Mouse (Mus musculus) erythroblast, adult 5-6 weeks (primary cell): ENCODE data around the gene 1700123O20Rik. TPM values are rescaled to one million over a fixed set of nuclear protein-coding genes. Genes with fewer than 3 reads are reported as not detected.

Experiments
- ATAC-seq: replicated peaks from 2 replicates; pipeline ENCODE4 v1.8.0; 2016; ENCODE audit warnings: moderate number of reproducible peaks, mild to moderate bottlenecking, moderate TSS enrichment, inconsistent platforms; ENCODE audit not compliant: poor library complexity, low FRiP score, severe bottlenecking
- total RNA-seq, 2 experiments: library from RNA; stranded (forward) in 1 of 2; stranded (reverse) in 1 of 2; fragments of 150-400 nt in 1 of 2; fragments of 200-764, 138-1000 nt in 1 of 2; gene quantifications; 2 replicates each; pipeline versions ENCODE4 v1.2.3 to v1.2.4; 2015 to 2017; ENCODE audit warnings: low replicate concordance in 2 of 2

1700123O20Rik gene
- total RNA-seq, 2 experiments from 2014 or later = 22.7 to 25.8 TPM

GRCm38 (mm10) chr14:54720041-54720440 is 34.0 kb downstream of the 1700123O20Rik start:
- no peak for ATAC-seq

DNA sequence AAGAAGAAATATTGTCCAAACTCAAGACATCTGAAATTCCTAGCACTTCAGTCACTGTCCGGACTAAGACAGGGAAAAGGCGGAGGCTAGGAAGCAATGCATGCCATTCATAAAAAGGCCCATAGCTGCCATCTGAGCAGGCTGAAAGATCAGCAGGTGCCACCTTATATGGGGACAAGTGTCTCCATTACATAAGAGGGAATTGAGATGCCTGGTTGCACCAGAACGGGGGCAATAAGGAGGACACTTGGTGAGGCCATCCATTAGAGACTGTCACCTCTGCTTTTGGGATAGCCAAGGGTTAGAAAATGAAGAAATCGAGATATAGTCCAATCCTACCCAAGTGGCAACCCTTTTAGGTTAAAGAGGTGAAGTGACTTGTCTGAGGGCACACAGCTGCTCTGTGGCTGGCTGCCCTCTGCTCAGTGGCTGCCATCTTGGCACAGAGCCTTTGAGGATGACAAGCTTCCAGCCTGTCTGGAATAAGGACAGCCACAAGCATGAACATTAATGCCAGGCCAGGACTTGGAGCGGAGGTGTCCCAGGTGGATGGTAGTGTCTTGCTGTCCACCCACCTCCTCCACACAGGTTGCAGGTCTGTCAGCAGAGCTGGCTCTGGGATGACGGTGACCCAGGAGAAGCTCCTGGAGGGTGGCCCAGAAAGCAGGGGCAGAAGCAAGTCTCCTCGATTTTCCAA is 34.8 kb downstream of the 1700123O20Rik start:
- no peak for ATAC-seq

DNA sequence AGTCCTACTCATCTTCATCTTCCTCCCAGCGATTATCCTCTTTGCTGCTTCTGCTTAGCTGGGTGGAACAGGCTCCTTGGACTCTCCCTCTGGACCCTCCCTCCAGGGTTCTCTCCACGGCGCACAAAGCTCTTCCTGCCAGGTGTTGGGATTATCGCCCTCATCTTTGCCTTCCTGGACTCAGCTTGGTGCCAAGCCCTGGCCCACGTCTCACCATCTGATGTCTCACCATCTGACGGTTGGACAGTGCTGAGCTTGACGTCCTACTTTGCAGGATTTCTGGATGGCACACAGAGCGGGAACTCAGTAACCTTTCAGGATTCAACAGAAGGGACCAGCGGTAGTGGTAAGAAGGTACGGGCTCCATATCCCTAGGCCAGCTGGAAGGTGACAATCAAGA is 35.7 kb downstream of the 1700123O20Rik start:
- no peak for ATAC-seq

DNA sequence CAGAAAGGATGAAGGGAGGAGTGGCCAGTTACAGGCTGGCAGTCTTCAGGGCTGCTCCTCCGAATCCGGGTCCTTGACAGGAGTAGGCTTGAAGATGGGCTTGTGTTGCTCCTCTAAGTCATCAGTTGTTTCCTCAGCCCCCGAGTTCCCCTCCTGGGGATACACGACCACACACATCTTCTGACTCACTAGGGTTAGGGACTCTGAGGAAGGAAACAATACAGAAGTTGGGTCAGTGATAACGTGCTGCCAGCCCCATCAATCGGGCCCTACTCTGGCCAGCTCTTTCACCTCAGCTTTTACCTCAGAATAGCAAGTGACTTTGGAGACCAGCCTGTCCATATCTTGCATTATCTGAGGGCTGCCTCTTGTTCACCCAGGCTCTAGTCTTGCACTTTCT is 38.0 kb downstream of the 1700123O20Rik start:
- no peak for ATAC-seq

DNA sequence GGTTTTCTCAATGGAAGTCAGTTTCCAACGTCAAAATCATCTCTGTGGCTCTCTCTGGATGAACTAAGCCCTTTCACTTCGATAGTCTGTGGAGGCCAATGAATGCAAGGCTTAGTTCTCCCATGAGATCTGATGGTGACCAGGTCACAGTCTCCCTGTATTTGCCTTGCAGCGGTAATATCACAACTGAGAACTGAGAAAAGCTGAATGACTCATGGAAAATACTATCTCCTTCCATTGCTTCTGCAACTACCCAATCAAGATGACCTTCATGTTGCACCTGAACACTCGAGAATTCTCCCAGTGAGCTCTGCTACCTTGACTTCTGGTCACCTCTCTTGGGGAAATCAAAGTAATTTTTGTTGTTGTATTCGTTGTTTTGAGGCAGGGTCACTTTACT is 41.5 kb downstream of the 1700123O20Rik start:
- ATAC-seq = no peak

GRCm38 (mm10) chr14:54728823-54729653 is 43.0 kb downstream of the 1700123O20Rik start:
- no peak for ATAC-seq

GRCm38 (mm10) chr14:54730305-54730704 is 44.3 kb downstream of the 1700123O20Rik start:
- ATAC-seq = no peak

DNA sequence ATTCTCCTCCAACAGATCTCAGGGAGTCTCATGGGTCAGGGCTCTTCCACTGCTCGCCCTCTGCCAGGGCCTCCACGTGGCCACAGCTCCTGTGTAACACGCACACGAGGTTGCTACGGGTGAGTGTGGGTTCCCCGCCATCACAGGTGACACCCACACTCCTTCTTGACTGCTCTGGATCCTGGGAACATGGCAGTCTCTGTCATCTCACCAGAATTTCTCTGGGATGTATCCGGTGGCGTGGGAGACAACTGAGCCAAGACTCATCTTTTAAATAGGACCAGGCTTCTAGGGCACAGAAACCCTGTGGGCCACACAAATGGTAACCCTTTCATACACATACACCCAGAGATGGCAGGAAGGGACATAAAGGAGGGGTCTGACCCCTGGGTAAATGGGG is 46.2 kb downstream of the 1700123O20Rik start:
- ATAC-seq = no peak

- ATAC-seq = no peak
These were observed 48.0 kb downstream of the 1700123O20Rik start for GRCm38 (mm10) chr14:54734004-54734403.

- no peak for ATAC-seq
These were observed 49.2 kb downstream of the 1700123O20Rik start for GRCm38 (mm10) chr14:54735221-54735620.

DNA sequence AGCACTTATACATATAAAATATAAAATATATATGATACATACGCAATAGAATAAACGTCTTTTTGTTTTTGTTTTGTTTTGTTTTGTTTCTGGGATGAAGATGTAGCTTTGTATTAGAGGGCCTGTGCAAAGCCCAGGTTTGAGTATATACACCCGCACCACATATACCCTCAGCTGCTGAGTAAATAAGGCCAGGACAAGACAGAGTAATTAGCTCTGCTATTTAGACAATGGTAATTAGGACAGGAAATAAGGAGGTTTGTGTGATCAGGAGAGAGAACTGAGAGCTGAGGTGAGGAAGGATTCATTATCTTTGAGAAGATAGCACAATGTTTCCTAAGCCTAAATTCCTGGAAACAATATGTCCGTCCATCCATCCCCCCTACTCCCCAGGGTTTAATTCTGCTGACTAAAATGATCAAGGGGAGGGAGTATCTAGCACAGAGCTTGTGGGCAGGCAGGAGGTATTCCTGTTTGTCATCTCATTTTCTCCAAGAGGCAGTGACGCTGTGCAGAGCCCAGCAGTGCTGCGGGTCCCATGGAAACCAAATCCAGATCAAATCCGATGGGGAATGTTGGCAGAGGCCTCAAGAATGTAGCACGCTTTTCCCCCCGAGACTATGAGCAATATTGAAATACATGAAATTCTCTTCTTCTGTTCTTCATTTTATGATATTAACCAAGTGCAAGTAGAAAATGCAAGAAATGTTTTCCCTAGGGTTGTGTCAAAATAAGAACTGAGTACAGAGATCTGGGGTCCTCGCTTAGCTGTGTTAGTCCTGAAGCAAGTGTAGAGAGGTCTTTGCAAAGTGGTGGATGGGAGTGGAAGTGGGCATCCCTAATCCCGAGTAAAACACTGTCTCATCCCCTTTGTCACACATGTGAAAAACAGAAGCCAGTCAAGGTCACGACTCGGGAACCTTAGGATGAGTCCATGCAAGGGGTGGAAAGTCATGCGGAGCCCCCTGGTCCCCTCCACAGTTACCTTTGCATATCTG is 50.8 kb downstream of the 1700123O20Rik start:
- no peak for ATAC-seq

DNA sequence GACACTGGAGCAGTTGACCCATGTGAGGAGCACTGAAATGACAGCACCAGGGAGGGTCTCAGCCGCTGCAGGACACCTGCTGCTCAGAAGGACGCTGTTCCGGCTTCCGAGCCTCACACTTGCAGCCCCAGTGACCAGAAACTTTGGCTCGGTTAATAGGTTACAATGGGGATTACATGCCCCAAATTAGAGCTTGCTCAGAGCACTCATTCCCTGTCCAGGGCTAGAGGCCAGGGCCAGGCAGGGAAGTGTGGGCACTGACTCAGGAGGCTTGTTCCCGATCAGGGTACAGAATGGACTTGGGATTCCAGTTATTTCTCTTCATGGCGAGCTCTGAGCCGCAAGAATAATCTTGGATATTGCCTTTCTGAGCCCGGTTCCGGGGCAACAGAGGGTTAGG is 51.6 kb downstream of the 1700123O20Rik start:
- ATAC-seq = no peak

Other genes starting within 250 kb of the 1700123O20Rik start
- 6.7 and 10.9 TPM in 2 replicates for gene Lrp10, start 222.1 kb upstream of the 1700123O20Rik start, total RNA-seq (2015; ENCODE audit: low replicate concordance)
- gene Lrp10, start 222.1 kb upstream of the 1700123O20Rik start, total RNA-seq (2017; ENCODE audit: low replicate concordance) = 12.2 and 13.9 TPM in 2 replicates
- not detected in 2 replicates for gene Rem2, start 210.1 kb upstream of the 1700123O20Rik start, total RNA-seq (2015; ENCODE audit: low replicate concordance)
- gene Rem2, start 210.1 kb upstream of the 1700123O20Rik start, total RNA-seq (2017; ENCODE audit: low replicate concordance) = not detected in 2 replicates
- gene Prmt5, start 168.7 kb upstream of the 1700123O20Rik start, total RNA-seq (2015; ENCODE audit: low replicate concordance) = 6.9 and 12.3 TPM in 2 replicates
- 5.2 and 9.5 TPM in 2 replicates for gene Prmt5, start 168.7 kb upstream of the 1700123O20Rik start, total RNA-seq (2017; ENCODE audit: low replicate concordance)
- gene Haus4, start 131.6 kb upstream of the 1700123O20Rik start, total RNA-seq (2015; ENCODE audit: low replicate concordance) = 13.0 and 30.6 TPM in 2 replicates
- 39.4 and 42.9 TPM in 2 replicates for gene Haus4, start 131.6 kb upstream of the 1700123O20Rik start, total RNA-seq (2017; ENCODE audit: low replicate concordance)
- not detected in 2 replicates for gene Ajuba, start 108.7 kb upstream of the 1700123O20Rik start, total RNA-seq (2015; ENCODE audit: low replicate concordance)
- 0.85 TPM in 1 of 2 replicates, not detected in the other for gene Ajuba, start 108.7 kb upstream of the 1700123O20Rik start, total RNA-seq (2017; ENCODE audit: low replicate concordance)
- gene 4931414P19Rik, start 80.2 kb upstream of the 1700123O20Rik start, total RNA-seq (2015; ENCODE audit: low replicate concordance) = 1.3 and 4.4 TPM in 2 replicates
- 1.0 and 1.4 TPM in 2 replicates for gene 4931414P19Rik, start 80.2 kb upstream of the 1700123O20Rik start, total RNA-seq (2017; ENCODE audit: low replicate concordance)
- gene Psmb5, start 68.2 kb upstream of the 1700123O20Rik start, total RNA-seq (2015; ENCODE audit: low replicate concordance) = 47.7 and 51.0 TPM in 2 replicates
- 12.9 and 18.1 TPM in 2 replicates for gene Psmb5, start 68.2 kb upstream of the 1700123O20Rik start, total RNA-seq (2017; ENCODE audit: low replicate concordance)
- not detected in 2 replicates for gene Psmb11, start 64.8 kb upstream of the 1700123O20Rik start, total RNA-seq (2015; ENCODE audit: low replicate concordance)
- 0.26 TPM in 1 of 2 replicates, not detected in the other for gene Psmb11, start 64.8 kb upstream of the 1700123O20Rik start, total RNA-seq (2017; ENCODE audit: low replicate concordance)
- not detected in 2 replicates for gene Gm17606, start 45.3 kb upstream of the 1700123O20Rik start, total RNA-seq (2015; ENCODE audit: low replicate concordance)
- gene Gm17606, start 45.3 kb upstream of the 1700123O20Rik start, total RNA-seq (2017; ENCODE audit: low replicate concordance) = not detected in 2 replicates
- gene Cdh24, start 44.9 kb upstream of the 1700123O20Rik start, total RNA-seq (2015; ENCODE audit: low replicate concordance) = 1.3 and 1.5 TPM in 2 replicates
- gene Cdh24, start 44.9 kb upstream of the 1700123O20Rik start, total RNA-seq (2017; ENCODE audit: low replicate concordance) = 2.4 and 5.0 TPM in 2 replicates
- 173 and 217 TPM in 2 replicates for gene Acin1, start 715 bp downstream of the 1700123O20Rik start, total RNA-seq (2015; ENCODE audit: low replicate concordance)
- 369 and 562 TPM in 2 replicates for gene Acin1, start 715 bp downstream of the 1700123O20Rik start, total RNA-seq (2017; ENCODE audit: low replicate concordance)
- gene Gm29776, start 12.6 kb downstream of the 1700123O20Rik start, total RNA-seq (2015; ENCODE audit: low replicate concordance) = not detected in 2 replicates
- gene Gm29776, start 12.6 kb downstream of the 1700123O20Rik start, total RNA-seq (2017; ENCODE audit: low replicate concordance) = not detected in 2 replicates
- gene Cebpe, start 26.0 kb downstream of the 1700123O20Rik start, total RNA-seq (2015; ENCODE audit: low replicate concordance) = 22.4 and 29.4 TPM in 2 replicates
- 27.7 and 53.0 TPM in 2 replicates for gene Cebpe, start 26.0 kb downstream of the 1700123O20Rik start, total RNA-seq (2017; ENCODE audit: low replicate concordance)
- gene Slc7a8, start 95.7 kb downstream of the 1700123O20Rik start, total RNA-seq (2015; ENCODE audit: low replicate concordance) = 7.7 and 10.8 TPM in 2 replicates
- gene Slc7a8, start 95.7 kb downstream of the 1700123O20Rik start, total RNA-seq (2017; ENCODE audit: low replicate concordance) = 1.4 and 1.8 TPM in 2 replicates
- gene Rnf212b, start 127.9 kb downstream of the 1700123O20Rik start, total RNA-seq (2015; ENCODE audit: low replicate concordance) = not detected in 2 replicates
- gene Rnf212b, start 127.9 kb downstream of the 1700123O20Rik start, total RNA-seq (2017; ENCODE audit: low replicate concordance) = 1.0 TPM in 1 of 2 replicates, not detected in the other
- 0.63 TPM in 1 of 2 replicates, not detected in the other for gene Homez, start 184.7 kb downstream of the 1700123O20Rik start, total RNA-seq (2015; ENCODE audit: low replicate concordance)
- gene Homez, start 184.7 kb downstream of the 1700123O20Rik start, total RNA-seq (2017; ENCODE audit: low replicate concordance) = 2.5 and 5.6 TPM in 2 replicates
- gene Ppp1r3e, start 191.3 kb downstream of the 1700123O20Rik start, total RNA-seq (2015; ENCODE audit: low replicate concordance) = 1.9 TPM in 1 of 2 replicates, not detected in the other
- gene Ppp1r3e, start 191.3 kb downstream of the 1700123O20Rik start, total RNA-seq (2017; ENCODE audit: low replicate concordance) = 0.70 and 3.7 TPM in 2 replicates
- 0.77 and 0.84 TPM in 2 replicates for gene Bcl2l2, start 197.2 kb downstream of the 1700123O20Rik start, total RNA-seq (2015; ENCODE audit: low replicate concordance)
- gene Bcl2l2, start 197.2 kb downstream of the 1700123O20Rik start, total RNA-seq (2017; ENCODE audit: low replicate concordance) = 1.0 and 4.6 TPM in 2 replicates
- gene Gm20521, start 197.2 kb downstream of the 1700123O20Rik start, total RNA-seq (2015; ENCODE audit: low replicate concordance) = not detected in 2 replicates
- not detected in 2 replicates for gene Gm20521, start 197.2 kb downstream of the 1700123O20Rik start, total RNA-seq (2017; ENCODE audit: low replicate concordance)
- gene Pabpn1, start 206.3 kb downstream of the 1700123O20Rik start, total RNA-seq (2015; ENCODE audit: low replicate concordance) = 26.3 and 41.1 TPM in 2 replicates
- 54.6 and 55.9 TPM in 2 replicates for gene Pabpn1, start 206.3 kb downstream of the 1700123O20Rik start, total RNA-seq (2017; ENCODE audit: low replicate concordance)
- gene Slc22a17, start 226.9 kb downstream of the 1700123O20Rik start, total RNA-seq (2015; ENCODE audit: low replicate concordance) = 1.5 TPM in 1 of 2 replicates, not detected in the other
- gene Slc22a17, start 226.9 kb downstream of the 1700123O20Rik start, total RNA-seq (2017; ENCODE audit: low replicate concordance) = 0.60 TPM in 1 of 2 replicates, not detected in the other
- gene Efs, start 239.9 kb downstream of the 1700123O20Rik start, total RNA-seq (2015; ENCODE audit: low replicate concordance) = not detected in 2 replicates
- gene Efs, start 239.9 kb downstream of the 1700123O20Rik start, total RNA-seq (2017; ENCODE audit: low replicate concordance) = not detected in 2 replicates
- not detected in 2 replicates for gene Il25, start 246.5 kb downstream of the 1700123O20Rik start, total RNA-seq (2015; ENCODE audit: low replicate concordance)
- not detected in 2 replicates for gene Il25, start 246.5 kb downstream of the 1700123O20Rik start, total RNA-seq (2017; ENCODE audit: low replicate concordance)